Mouse (Mus musculus): ENCODE results near the gene Wdr89.
"Not testable (repeated sequence)": the region's sequence is repeated elsewhere in the genome, so short reads cannot be mapped to it uniquely, and the experiment has no call there.

Gene Wdr89

GRCm38 (mm10) chr12:75669258-75670106, at the start of gene Wdr89:
TSS of gene Wdr89 (minus strand) at chr12:75669537.
- peak; percentile 100 for DNase-seq

- no peak for DNase-seq
These were observed 44.3 kb upstream of the Wdr89 start for GRCm38 (mm10) chr12:75713596-75713995.

GRCm38 (mm10) chr12:75712905-75713304, 43.6 kb upstream of the Wdr89 start:
- DNase-seq, result not testable (repeated sequence)

- no peak for DNase-seq
These were observed 41.4 kb upstream of the Wdr89 start for GRCm38 (mm10) chr12:75710596-75711376.

DNA sequence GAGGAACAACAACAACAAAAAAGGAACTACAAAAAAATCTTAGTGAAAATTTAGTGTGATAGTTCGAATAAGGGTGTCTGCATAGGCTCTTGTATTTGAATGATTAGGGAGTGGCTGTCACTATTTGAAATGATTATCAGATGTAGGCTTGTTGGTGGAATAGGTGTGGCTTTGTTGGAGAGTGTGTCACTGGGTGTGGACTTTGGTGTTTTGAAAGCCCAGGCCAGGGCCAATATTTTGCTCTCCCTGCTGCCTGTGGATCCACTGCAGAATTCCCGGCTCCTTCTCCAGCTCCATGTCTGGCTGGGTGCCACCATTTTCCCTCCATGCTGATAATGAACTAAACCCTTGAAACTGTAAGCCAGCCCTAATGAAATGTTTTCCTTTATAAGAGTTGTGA, 40.2 kb upstream of the Wdr89 start:
- DNase-seq, result no peak

- no peak for DNase-seq
These were observed 37.3 kb upstream of the Wdr89 start for GRCm38 (mm10) chr12:75706670-75707069.

GRCm38 (mm10) chr12:75702739-75703122, 33.4 kb upstream of the Wdr89 start:
- no peak for DNase-seq

DNA sequence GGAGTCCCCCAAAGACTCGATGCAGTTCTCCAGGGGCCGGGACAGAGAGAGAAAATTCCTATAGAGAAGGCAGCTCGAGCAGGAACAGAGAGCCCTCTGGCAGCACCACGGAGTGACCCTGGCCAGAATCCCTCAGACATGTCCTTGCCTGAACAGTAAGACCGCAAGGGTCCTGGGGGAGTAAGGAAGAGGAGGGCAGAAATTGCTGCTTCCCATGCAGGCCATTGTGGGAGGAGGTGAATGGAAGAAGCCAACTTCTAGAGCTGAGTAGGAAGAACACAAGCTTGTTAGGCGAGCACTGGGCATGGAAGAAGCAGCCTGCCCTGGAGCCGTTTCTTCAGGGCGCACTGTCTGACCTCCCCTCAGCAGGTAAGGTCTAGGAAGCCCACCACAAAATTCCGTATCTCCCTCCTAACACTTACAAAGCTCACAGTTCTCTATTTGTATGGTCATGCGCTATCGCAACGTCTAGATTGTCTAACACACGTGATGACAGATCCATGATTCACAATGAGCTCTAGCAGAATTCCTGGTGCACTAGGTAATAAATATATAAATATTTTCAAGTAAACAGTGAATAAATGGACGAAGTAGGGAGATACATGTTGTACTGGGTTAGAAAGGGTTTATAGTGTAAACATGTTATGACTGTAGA, 32.9 kb upstream of the Wdr89 start:
- no peak for DNase-seq

GRCm38 (mm10) chr12:75701173-75702083, 32.1 kb upstream of the Wdr89 start:
- no peak for DNase-seq

DNA sequence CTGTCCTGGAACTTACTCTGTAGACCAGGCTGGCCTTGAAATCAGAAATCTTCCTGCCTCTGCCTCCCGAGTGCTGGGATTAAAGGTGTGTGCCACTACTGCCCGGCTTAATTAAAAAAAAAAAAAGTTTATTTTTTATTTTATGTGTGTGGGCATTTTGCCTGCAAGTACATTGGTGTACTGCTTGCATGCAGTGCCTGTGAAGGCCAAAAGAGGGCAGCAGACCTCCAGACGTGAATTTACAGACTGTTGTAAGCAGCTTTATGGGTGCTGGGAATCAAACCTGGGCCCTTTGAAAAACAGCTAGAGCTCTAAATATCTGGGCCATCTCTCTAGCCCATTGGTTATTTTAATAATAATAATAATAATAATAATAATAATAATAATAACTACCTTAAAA, 29.4 kb upstream of the Wdr89 start:
- DNase-seq, result no peak

GRCm38 (mm10) chr12:75695845-75696244, 26.5 kb upstream of the Wdr89 start:
- not testable (repeated sequence) for DNase-seq

DNA sequence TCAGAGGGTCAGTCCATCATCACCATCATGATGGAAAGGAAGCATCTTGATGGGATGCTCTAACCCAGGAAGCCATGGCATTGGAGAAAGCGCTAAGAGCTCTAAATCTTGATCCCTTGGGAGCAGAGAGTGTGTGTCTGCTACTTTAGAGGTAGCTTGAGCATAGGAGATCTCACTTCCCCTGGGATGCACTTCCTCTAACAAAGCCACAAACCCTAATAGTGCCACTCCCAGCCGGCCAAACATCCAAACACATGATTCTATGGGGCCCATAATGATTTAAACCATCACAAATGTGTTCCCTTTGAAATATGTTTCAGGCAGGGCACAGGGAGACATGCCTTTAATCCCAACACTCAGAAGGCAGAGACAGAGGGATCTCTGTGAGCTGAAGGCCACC, 19.7 kb upstream of the Wdr89 start:
- DNase-seq, result no peak

DNA sequence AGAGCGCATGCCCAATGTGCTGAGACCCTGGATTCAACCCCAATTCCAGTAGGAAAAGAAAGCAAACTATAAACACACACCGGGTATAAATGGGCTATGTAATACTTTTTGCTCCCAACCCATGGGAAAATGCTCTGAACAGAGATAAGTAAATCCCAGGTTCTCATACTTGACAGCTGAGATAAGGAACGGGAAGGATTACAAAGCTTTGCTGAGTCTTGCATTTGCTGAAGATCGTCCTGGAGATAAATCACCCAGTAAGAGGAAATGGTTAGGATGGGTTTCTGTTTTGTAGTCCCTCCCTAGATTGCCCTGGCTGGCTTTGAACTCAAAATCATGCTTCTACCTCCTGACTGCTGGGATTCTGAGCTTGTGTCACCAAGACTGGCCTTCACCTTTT, 18.0 kb upstream of the Wdr89 start:
- no peak for DNase-seq

GRCm38 (mm10) chr12:75684026-75684425, 14.7 kb upstream of the Wdr89 start:
- DNase-seq, result not testable (repeated sequence)

GRCm38 (mm10) chr12:75683598-75683997, 14.3 kb upstream of the Wdr89 start:
- DNase-seq, result no peak

GRCm38 (mm10) chr12:75682842-75683241, 13.5 kb upstream of the Wdr89 start:
- no peak for DNase-seq

DNA sequence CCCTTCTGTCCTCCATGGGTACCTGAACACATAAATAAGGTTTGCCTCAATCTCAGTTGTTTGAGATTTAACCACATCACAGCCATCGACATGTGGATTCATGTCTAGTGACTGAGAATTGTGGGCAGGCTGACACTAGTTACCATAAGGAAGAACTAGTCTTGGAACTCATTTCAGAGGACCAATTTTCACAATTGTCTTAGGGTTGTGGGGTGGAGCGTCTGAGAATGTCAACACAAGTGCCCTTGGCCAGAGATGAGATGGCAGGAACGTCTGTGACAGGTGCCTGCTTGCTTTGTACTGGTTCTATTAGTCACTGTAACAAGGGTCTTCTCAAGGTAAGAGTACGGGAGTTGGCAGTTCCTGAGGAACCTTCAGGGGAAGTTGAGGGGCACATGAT, 11.8 kb upstream of the Wdr89 start:
- no peak for DNase-seq

DNA sequence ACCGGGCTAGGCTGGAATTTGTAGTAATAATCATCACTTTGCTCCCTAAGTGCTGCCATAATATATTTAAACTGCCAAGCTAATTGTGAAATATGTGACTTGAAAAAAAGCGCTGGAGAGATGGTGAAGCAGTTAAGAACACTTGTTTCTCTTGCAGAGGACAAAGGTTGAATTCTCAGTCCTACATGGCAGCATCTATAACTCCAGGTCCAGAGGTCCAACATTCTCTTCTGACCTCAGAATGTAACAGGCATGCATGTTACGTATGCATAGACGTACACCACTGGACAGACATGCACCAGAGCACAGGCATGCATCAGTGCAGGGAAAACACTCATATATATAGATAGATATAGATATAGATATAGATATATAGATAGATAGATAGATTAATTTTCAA, 9.1 kb upstream of the Wdr89 start:
- DNase-seq, result no peak

DNA sequence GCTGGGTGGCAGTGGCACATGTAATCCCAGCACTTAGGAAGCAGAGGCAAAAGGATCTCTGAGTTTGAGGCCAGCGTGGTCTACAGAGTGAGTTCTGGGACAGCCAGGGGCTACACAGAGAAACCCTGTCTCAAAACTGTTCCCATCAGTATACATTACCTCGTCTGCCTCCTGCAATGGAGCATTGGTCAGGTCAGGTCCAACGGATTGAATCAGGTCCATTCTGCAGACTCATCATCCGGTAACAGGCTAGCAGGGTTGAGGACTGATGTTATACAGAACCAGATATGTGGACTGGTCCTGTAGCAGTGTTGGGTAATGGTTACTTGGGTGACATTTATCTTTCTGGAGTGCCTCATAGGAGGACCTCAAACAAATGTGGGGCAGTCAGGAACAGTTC, 3.3 kb upstream of the Wdr89 start:
- DNase-seq, result no peak

GRCm38 (mm10) chr12:75671759-75672315, 2.5 kb upstream of the Wdr89 start:
- no peak for DNase-seq

GRCm38 (mm10) chr12:75670611-75671010, 1.3 kb upstream of the Wdr89 start:
- peak; percentile 50 for DNase-seq

- DNase-seq, result no peak
These were observed 450 bp downstream of the Wdr89 start for GRCm38 (mm10) chr12:75668916-75669257.

All from cerebellum, adult 11-12 months (tissue).